Comparison of ENCODE assay signal across 11 mouse cellular contexts in genomic region chr2:119760251-119760650, GRCm38 (mm10). TPM values are rescaled to one million over a fixed set of nuclear protein-coding genes. Genes with fewer than 3 reads are reported as not detected.
A peak's percentile ranks its signal among the peaks of the same experiment; 100 is the strongest.
DNase-seq lines count a peak whose midpoint lies in the region; ATAC-seq and TF ChIP-seq lines count a peak whose summit lies in the region.
"Had no signal": no experiment of that assay in that cellular context is flagged by ENCODE, and none has a peak within 500 bp of the region (broad histone marks: within the 10 kb centered on the region; RNA-seq: fewer than 3 reads in every experiment).

Gene Ltk (minus strand): TSS chr2:119760431.

- intact Hi-C loops in left cerebral cortex, postnatal 25 days (cut with DNase I) = no loop called here

- TF ChIP-seq RAD21 in MEL (IDR thresholded peaks at IDR 0.05; ENCODE audit: low read depth, low read length) = no peak

- H3K79me2 ChIP-seq in MEL (ENCODE audit: control insufficient read depth, insufficient read depth, low read length, poor library complexity) = no peaks in the 10 kb centered on the region

- no peak for DNase-seq in layer of hippocampus, adult 2 months (ENCODE audit: low spot score in 2 of 2)
- DNase-seq in layer of hippocampus, adult 11-12 months (ENCODE audit: low spot score) = no peak
- peak; percentile 71 for DNase-seq in MEL (ENCODE audit: low read depth, low spot score)
- no peak for DNase-seq in left cerebral cortex, postnatal 25 days (ENCODE audit: low spot score in 2 of 2)
- no peak for DNase-seq in adrenal gland, adult 18-20 months (ENCODE audit: low spot score in 2 of 2)
- no peak for DNase-seq in urinary bladder, postnatal 14 days (ENCODE audit: low spot score)
- DNase-seq: cerebellum, adult 9-11 months; gastrocnemius, postnatal 25 days had no signal

- ATAC-seq in frontal cortex, adult (ENCODE audit: low TSS enrichment) = no peak

- H3K4me3 ChIP-seq in layer of hippocampus, adult 2 months = no peak within 1 kb of the TSS
- H3K4me3 ChIP-seq in E14TG2a.4 (replicated peaks; ENCODE audit: low read length) (peak within 1 kb of the TSS; percentile 81), MEL (ENCODE audit: control insufficient read depth in 1 of 2, insufficient read depth in 1 of 2, low read depth in 2 of 2, low read length in 2 of 2) (peak within 1 kb of the TSS; percentile 48 to 67; a peak in 3 of 4 replicates)

- H3K27me3 ChIP-seq in E14TG2a.4 (ENCODE audit: insufficient read depth, low read length) (peaks cover 45% of the 10 kb centered on the region), MEL (ENCODE audit: control insufficient read depth in 1 of 2, insufficient read depth in 2 of 2, low read length in 2 of 2) (no peaks in the 10 kb centered on the region)

- peak within 1 kb of the TSS; percentile 32 for H3K9ac ChIP-seq in MEL (ENCODE audit: control insufficient read depth, low read depth, low read length, poor library complexity, severe bottlenecking)

- H3K27ac ChIP-seq in layer of hippocampus, adult 2 months = no peak within 1 kb of the TSS
- peak within 1 kb of the TSS; percentile 17; the same call in 1 of the 2 replicates for H3K27ac ChIP-seq in MEL (ENCODE audit: control insufficient read depth, low read depth, low read length)
- H3K27ac ChIP-seq: macrophage had no signal

- H3K4me1 ChIP-seq in E14TG2a.4 (replicated peaks; ENCODE audit: low read depth, low read length) = peaks cover 51% of the 10 kb centered on the region
- no peaks in the 10 kb centered on the region for H3K4me1 ChIP-seq in MEL (ENCODE audit: control insufficient read depth in 1 of 2, insufficient read depth in 2 of 2, low read length in 2 of 2)

- no peak for TF ChIP-seq EP300 in MEL (IDR thresholded peaks at IDR 0.05; ENCODE audit: low read depth in 1 of 2, low read length in 2 of 2)

- no peak for TF ChIP-seq CTCF in layer of hippocampus, adult 2 months (conservative IDR thresholded peaks at IDR 0.05)
- no peak for TF ChIP-seq CTCF in E14TG2a.4 (conservative IDR thresholded peaks at IDR 0.05; ENCODE audit: low read length)
- no peak for TF ChIP-seq CTCF in MEL (IDR thresholded peaks at IDR 0.05 in 2 of 3, conservative IDR thresholded peaks at IDR 0.05 in 1 of 3; ENCODE audit: control insufficient read depth in 1 of 3, insufficient read depth in 1 of 3, low read depth in 2 of 3, low read length in 3 of 3, poor library complexity in 1 of 3, severe bottlenecking in 1 of 3)

- TF ChIP-seq POLR2A in MEL (IDR thresholded peaks at IDR 0.05; ENCODE audit: control insufficient read depth in 1 of 2, insufficient read depth in 1 of 2, low read depth in 1 of 2, low read length in 2 of 2, poor library complexity in 1 of 2) = no peak

- H3K36me3 ChIP-seq in E14TG2a.4 (ENCODE audit: insufficient read depth, low read length) = peaks cover 26% of the 10 kb centered on the region
- H3K36me3 ChIP-seq in MEL (ENCODE audit: control insufficient read depth in 1 of 2, insufficient read depth in 2 of 2, low read length in 2 of 2) = no peaks in the 10 kb centered on the region

- H3K9me3 ChIP-seq in E14TG2a.4 (ENCODE audit: low read length) (no peaks in the 10 kb centered on the region), MEL (replicated peaks; ENCODE audit: insufficient read depth, low read length) (no peaks in the 10 kb centered on the region)

TF ChIP-seq in MEL, 35 proteins besides CTCF, POLR2A, EP300 and RAD21:
- TF ChIP-seq MXI1 (IDR thresholded peaks at IDR 0.05; ENCODE audit: low read depth, low read length) (peak; percentile 31; the same call in 1 of the 2 replicates), SIN3A (IDR thresholded peaks at IDR 0.05; ENCODE audit: low read length) (no peak), CHD2 (IDR thresholded peaks at IDR 0.05; ENCODE audit: low read length) (no peak)

RNA-seq across cellular contexts. Expression of gene Ltk, which starts in this region (rescaled TPM):
- 10 to 100 TPM; 13.7 to 14.3 TPM for total RNA-seq in layer of hippocampus, adult 2 months (2021)
- total RNA-seq in MEL (2012; rRNA removed) = 0.23 and 0.33 TPM in 2 replicates
- polyA plus RNA-seq in MEL (2012; ENCODE audit: insufficient read depth in 1 of 2, insufficient read length in 2 of 2, low read depth in 1 of 2, low replicate concordance in 2 of 2, missing spikeins in 1 of 2) = 1 to 10 TPM in 1 of 2 experiments, not detected in 1; 2.5 TPM
- total RNA-seq in left cerebral cortex, postnatal 25 days (2021) = 10 to 100 TPM; 18.9 to 20.6 TPM
- 1 to 10 TPM in 1 of 2 experiments, under 1 TPM in 1; 0.99 to 1.1 TPM for total RNA-seq in adrenal gland, adult 18-20 months (2021)
- total RNA-seq: gastrocnemius, postnatal 25 days had no signal
- polyA plus RNA-seq: macrophage had no signal

Comparison
In these comparisons a context has a peak if more than half of its experiments do, and no peak if none do; other contexts are left out.
1. RNA of gene Ltk (total RNA-seq): 18.9 to 20.6 TPM in left cerebral cortex, postnatal 25 days and 13.7 to 14.3 TPM in layer of hippocampus, adult 2 months; 0.99 to 1.1 TPM in adrenal gland, adult 18-20 months and 0.23 to 0.33 TPM in MEL; every median in the first group is over 4 times any median in the second.